Mouse (Mus musculus) hindbrain, embryonic 16.5 days (tissue): ENCODE results near the gene Smox. TPM values are rescaled to one million over a fixed set of nuclear protein-coding genes. Genes with fewer than 3 reads are reported as not detected.
A peak's percentile ranks its signal among the peaks of the same experiment; 100 is the strongest.

Source experiments
- ATAC-seq: fragments of 200-750 bp; cut with Nextera tagmentation; 2 replicates; pipeline ENCODE4 v1.8.0; 2017; ENCODE audit warnings: moderate TSS enrichment, moderate library complexity
- H3K27ac ChIP-seq: fragments of 300-500 bp; sonication (generic); 2 replicates; pipeline ENCODE4 v1.5.1; 2014; ENCODE audit warnings: low read depth, mild to moderate bottlenecking, control low read depth, low read length, moderate library complexity
- H3K27me3 ChIP-seq: fragments of 300-500 bp; sonication (generic); replicated peaks from 2 replicates; pipeline ENCODE4 v1.6.1; 2014; ENCODE audit warnings: low read length; ENCODE audit not compliant: control insufficient read depth, insufficient read depth
- H3K36me3 ChIP-seq: fragments of 300-500 bp; sonication (generic); 2 replicates; pipeline ENCODE4 v1.6.1; 2014; ENCODE audit warnings: mild to moderate bottlenecking, low read length, moderate library complexity, mixed read lengths; ENCODE audit not compliant: control insufficient read depth, insufficient read depth
- H3K4me1 ChIP-seq: fragments of 300-500 bp; sonication (generic); 2 replicates; pipeline ENCODE4 v1.6.1; 2014; ENCODE audit warnings: low read depth, low read length; ENCODE audit not compliant: control insufficient read depth, insufficient read depth
- H3K4me2 ChIP-seq: fragments of 300-500 bp; sonication (generic); 2 replicates; pipeline ENCODE4 v1.6.1; 2014; ENCODE audit warnings: mild to moderate bottlenecking, low read length, control low read depth, moderate library complexity
- H3K4me3 ChIP-seq: fragments of 300-500 bp; sonication (generic); 2 replicates; pipeline ENCODE4 v1.5.1; 2014; ENCODE audit warnings: mild to moderate bottlenecking, low read length, control low read depth, moderate library complexity
- H3K9ac ChIP-seq: fragments of 300-500 bp; sonication (generic); 2 replicates; pipeline ENCODE4 v1.6.1; 2014; ENCODE audit warnings: low read depth, mild to moderate bottlenecking, control low read depth, low read length, moderate library complexity
- H3K9me3 ChIP-seq: fragments of 300-500 bp; sonication (generic); 2 replicates; pipeline ENCODE4 v1.6.1; 2014; ENCODE audit warnings: mild to moderate bottlenecking, low read length, moderate library complexity; ENCODE audit not compliant: control insufficient read depth
- WGBS: fragments of 180-500 bp; shearing (Covaris S2); extraction: QIAGEN DNeasy Blood & Tissue Kit; methylation state at CpG from one replicate; pipeline ENCODE4 v1.1.7; 2014; 5-methylcytosine and 5-hydroxymethylcytosine counted together
- polyA plus RNA-seq: library from polyadenylated mRNA; unstranded; fragments of >200 nt; fragmentation: Nextera tagmentation; extraction: Ambion mirVana; gene quantifications from 2 replicates; pipeline ENCODE4 v1.2.1, GENCODE M21; 2015

The Smox gene
- polyA plus RNA-seq, 1 experiment from 2014 or later = 70.9 TPM

GRCm38 (mm10) chr2:131550474-131550873, 59.2 kb downstream of the Smox start:
- H3K27me3 ChIP-seq = peaks cover 32% of the 10 kb centered on the region
- H3K4me2 ChIP-seq = no peak overlapping the region
- peaks cover 15% of the 10 kb centered on the region for H3K4me1 ChIP-seq
- no peak overlapping the region for H3K27ac ChIP-seq
- no peaks in the 10 kb centered on the region for H3K36me3 ChIP-seq
- no peak overlapping the region for H3K9ac ChIP-seq
- H3K4me3 ChIP-seq = no peak overlapping the region
- WGBS = 65% methylated on average over 2 of the region's 2 CpGs
- ATAC-seq = no peak
- no peaks in the 10 kb centered on the region for H3K9me3 ChIP-seq

- WGBS = 75% methylated on average over 2 of the region's 2 CpGs
- Histone ChIP-seq H3K4me3 (no peak overlapping the region), H3K9ac (no peak overlapping the region), H3K36me3 (no peaks in the 10 kb centered on the region), H3K9me3 (no peaks in the 10 kb centered on the region), H3K27ac (no peak overlapping the region), H3K27me3 (peaks cover 30% of the 10 kb centered on the region), H3K4me1 (peaks cover 11% of the 10 kb centered on the region), H3K4me2 (no peak overlapping the region)
- ATAC-seq = no peak
These were observed 59.6 kb downstream of the Smox start for GRCm38 (mm10) chr2:131550906-131551305.

- H3K27ac ChIP-seq = no peak overlapping the region
- no peak overlapping the region for H3K4me3 ChIP-seq
- H3K9ac ChIP-seq = no peak overlapping the region
- no peak overlapping the region for H3K4me2 ChIP-seq
- no peaks in the 10 kb centered on the region for H3K9me3 ChIP-seq
- peaks cover 20% of the 10 kb centered on the region for H3K27me3 ChIP-seq
- peaks cover under 1% of the 10 kb centered on the region; the same call in 1 of the 2 replicates for H3K4me1 ChIP-seq
- 0 out of 2 replicates have a peak, but pooled peaks have one; percentile 15 for ATAC-seq
- WGBS = 69% methylated on average over 7 of the region's 7 CpGs
- H3K36me3 ChIP-seq = no peaks in the 10 kb centered on the region
These were observed 60.7 kb downstream of the Smox start for GRCm38 (mm10) chr2:131551701-131552620.

GRCm38 (mm10) chr2:131552736-131553400, 61.6 kb downstream of the Smox start:
- Histone ChIP-seq H3K27me3 (peaks cover 11% of the 10 kb centered on the region), H3K4me1 (no peaks in the 10 kb centered on the region), H3K9me3 (no peaks in the 10 kb centered on the region), H3K36me3 (no peaks in the 10 kb centered on the region), H3K4me2 (no peak overlapping the region), H3K4me3 (no peak overlapping the region), H3K9ac (no peak overlapping the region), H3K27ac (no peak overlapping the region)
- ATAC-seq = no peak
- 25% methylated on average over 9 of the region's 9 CpGs for WGBS

GRCm38 (mm10) chr2:131557896-131558295, 66.6 kb downstream of the Smox start:
- no peaks in the 10 kb centered on the region for H3K9me3 ChIP-seq
- H3K9ac ChIP-seq = no peak overlapping the region
- WGBS = 65% methylated on average over 2 of the region's 2 CpGs
- no peak for ATAC-seq
- H3K4me3 ChIP-seq = no peak overlapping the region
- peaks cover 37% of the 10 kb centered on the region for H3K27me3 ChIP-seq
- peaks cover 13% of the 10 kb centered on the region for H3K4me1 ChIP-seq
- H3K27ac ChIP-seq = no peak overlapping the region
- no peak overlapping the region for H3K4me2 ChIP-seq
- H3K36me3 ChIP-seq = no peaks in the 10 kb centered on the region

- Histone ChIP-seq H3K36me3 (no peaks in the 10 kb centered on the region), H3K9me3 (no peaks in the 10 kb centered on the region), H3K9ac (no peak overlapping the region), H3K27ac (no peak overlapping the region), H3K4me1 (peaks cover 15% of the 10 kb centered on the region), H3K27me3 (peaks cover 53% of the 10 kb centered on the region), H3K4me2 (no peak overlapping the region), H3K4me3 (no peak overlapping the region)
- no peak for ATAC-seq
- 54% methylated on average over 2 of the region's 2 CpGs for WGBS
These were observed 69.1 kb downstream of the Smox start for GRCm38 (mm10) chr2:131560205-131560919.

- 3% methylated on average over 33 of the region's 33 CpGs for WGBS
- ATAC-seq = peak; percentile 16; the same call in 1 of the 2 replicates
- H3K9me3 ChIP-seq = no peaks in the 10 kb centered on the region
- peaks cover 15% of the 10 kb centered on the region for H3K4me1 ChIP-seq
- H3K4me2 ChIP-seq = peak overlapping the region; percentile 90
- H3K27me3 ChIP-seq = peaks cover 53% of the 10 kb centered on the region
- no peaks in the 10 kb centered on the region for H3K36me3 ChIP-seq
- H3K4me3 ChIP-seq = peak overlapping the region; percentile 53
- no peak overlapping the region for H3K27ac ChIP-seq
- H3K9ac ChIP-seq = no peak overlapping the region; the same call in 1 of the 2 replicates
These were observed 70.1 kb downstream of the Smox start for GRCm38 (mm10) chr2:131561344-131561870.

GRCm38 (mm10) chr2:131561891-131562585, 70.7 kb downstream of the Smox start, which contains the start of gene Adra1d:
Adra1d (minus strand) TSS chr2:131562283.
- peak within 1 kb of the TSS; percentile 53 for H3K4me3 ChIP-seq
- peak; percentile 66 for ATAC-seq
- peak within 1 kb of the TSS; percentile 90 for H3K4me2 ChIP-seq
- under 1% methylated on average over 57 of the region's 82 CpGs for WGBS
- H3K4me1 ChIP-seq = peaks cover 15% of the 10 kb centered on the region
- no peaks in the 10 kb centered on the region for H3K36me3 ChIP-seq
- H3K9ac ChIP-seq = peak within 1 kb of the TSS; percentile 66
- H3K27ac ChIP-seq = no peak within 1 kb of the TSS
- no peaks in the 10 kb centered on the region for H3K9me3 ChIP-seq
- H3K27me3 ChIP-seq = peaks cover 53% of the 10 kb centered on the region
